Mouse (Mus musculus): ENCODE measurements at regions not wholly inside any gene's neighbourhood (a gene's known extent, or its start where the extent isn't known, plus 50 kb on each side); places are given as distances from the start of the nearest gene placed in this dataset.

DNA sequence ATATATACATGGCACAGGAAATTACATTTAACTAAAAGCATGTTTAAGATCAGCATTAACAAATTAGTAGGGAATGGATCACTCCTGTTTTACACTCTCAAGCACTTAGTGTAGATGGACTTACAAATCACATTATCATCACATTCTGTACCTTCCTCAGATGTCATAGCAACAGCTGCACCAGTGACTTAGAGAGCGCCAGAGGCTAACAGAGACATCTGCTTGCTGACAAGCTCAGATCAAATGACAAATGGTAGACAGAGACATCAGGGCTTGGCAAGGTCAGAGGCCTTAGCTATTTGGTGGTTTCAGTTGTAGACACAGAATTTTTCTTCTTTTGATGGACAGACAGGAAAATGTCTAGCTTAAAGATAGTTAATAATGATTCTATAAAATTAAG, 897.5 kb upstream of the Slc10a2 start:
- no peak for DNase-seq

DNA sequence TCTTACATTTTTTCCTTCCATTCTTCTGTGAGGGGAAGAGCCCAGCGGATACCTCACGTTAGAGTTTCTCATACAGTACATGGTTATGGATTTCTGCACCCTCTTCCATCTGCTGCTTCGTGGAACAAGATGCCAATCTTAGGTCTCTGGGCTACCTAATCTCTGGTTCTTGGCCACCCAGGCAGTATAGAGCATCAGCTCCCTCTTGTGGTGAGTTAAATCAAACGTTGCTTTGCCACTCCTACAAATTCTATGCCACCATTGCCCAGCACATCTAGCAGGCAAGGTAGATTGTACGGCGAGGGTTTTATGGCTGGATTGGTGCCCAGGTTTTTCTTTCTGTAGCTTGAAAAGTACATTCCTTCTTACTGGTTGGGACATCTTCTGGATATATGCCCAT, 889.7 kb upstream of the Slc10a2 start:
- DNase-seq = no peak

DNA sequence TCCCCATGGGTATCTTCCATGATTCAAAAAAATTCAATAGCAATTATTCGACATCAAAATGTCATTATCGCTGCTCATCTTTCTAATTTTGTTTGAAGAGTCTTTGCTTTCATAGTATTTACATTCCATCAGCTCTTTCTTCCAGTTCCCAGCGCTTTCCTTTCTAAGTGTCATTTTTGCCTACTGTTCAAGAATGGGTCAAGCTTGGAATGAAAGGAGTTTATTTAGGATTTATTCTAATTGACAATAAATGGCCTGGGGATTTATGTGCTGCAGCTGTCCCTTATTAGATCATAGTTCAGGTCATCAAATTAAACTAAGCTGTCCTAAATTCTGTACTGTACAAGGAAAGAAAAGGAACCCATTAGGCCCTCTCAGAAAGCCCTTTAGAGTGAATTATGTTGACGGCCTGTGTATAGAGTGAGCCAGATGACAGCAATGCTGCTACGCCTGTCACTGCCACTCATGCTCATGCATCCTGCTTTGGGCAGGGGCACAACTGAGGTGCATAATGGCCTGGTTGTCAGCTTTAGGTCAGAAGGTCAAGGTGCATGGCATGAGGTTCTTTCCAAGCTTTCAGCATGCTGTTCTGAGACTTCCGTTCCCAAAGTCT, 860.4 kb upstream of the Slc10a2 start:
- DNase-seq = no peak

DNA sequence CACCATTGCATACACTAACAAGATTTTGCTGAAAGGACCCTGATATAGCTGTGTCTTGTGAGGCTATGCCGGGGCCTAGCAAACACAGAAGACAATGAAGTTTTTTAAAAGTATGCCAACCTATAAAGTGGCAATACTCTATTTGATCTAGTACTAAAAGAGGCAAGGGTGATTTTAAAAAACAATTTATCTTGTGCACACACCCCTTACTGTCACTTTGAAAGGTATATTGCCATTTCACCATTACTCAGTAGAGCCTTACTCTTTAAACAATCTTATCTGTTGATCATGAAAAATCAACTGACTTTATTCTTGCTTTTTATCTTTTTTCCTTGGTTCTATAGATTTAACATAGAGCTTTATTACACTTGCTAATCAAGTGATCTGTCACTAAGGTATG, 859.1 kb upstream of the Slc10a2 start:
- DNase-seq = no peak

DNA sequence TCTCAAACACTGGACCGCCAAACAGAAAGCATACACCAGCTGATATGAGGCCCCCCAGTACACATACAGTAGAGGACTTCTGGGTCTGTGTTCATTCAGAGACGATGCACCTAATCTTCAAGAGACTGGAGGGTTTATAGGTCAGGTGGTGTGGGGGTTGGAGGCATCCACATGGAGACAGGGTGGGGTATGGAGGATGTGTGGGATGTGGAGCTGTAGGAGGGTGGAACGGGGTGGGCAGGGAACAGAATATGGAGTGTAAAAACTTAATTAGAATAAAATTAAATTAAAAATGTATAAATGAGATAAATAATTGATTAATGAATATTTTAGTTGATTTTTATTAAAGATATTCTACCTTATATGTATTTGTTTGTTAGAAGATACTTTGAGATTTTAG, 832.9 kb upstream of the Slc10a2 start:
- DNase-seq = no peak

DNA sequence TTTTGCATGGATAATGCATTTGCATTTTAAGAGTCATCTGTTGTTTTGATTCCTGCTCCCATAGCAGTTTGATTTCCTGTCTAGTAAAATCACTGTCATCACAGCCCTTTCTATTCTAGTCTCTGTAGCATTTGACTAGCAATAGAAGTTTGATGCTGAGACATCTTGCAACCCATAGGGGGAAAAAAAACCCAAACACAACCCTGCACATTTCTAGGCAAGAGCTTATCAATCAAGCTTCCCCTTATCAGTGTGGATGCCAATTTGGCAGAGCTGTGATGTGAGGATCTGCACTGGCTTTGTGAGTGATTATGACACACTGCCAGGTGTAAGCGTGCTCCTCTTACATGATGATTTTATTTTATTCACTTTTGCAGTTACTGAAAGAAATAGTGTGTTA, 813.0 kb upstream of the Slc10a2 start:
- no peak for DNase-seq

Measured in gastrocnemius, postnatal 10 days (tissue).